Mouse (Mus musculus) kidney, postnatal 36 days (tissue): ENCODE measurements around the gene P2ry14.
A peak's percentile ranks its signal among the peaks of the same experiment; 100 is the strongest.
"Not testable (repeated sequence)": the region's sequence is repeated elsewhere in the genome, so short reads cannot be mapped to it uniquely, and the experiment has no call there.

ENCODE experiments used
- DNase-seq, 2 experiments: peaks; one replicate each; pipeline ENCODE4 v3.0.0; 2021 to 2022; ENCODE audit warnings: mixed read lengths in 2 of 2

Gene P2ry14

DNA sequence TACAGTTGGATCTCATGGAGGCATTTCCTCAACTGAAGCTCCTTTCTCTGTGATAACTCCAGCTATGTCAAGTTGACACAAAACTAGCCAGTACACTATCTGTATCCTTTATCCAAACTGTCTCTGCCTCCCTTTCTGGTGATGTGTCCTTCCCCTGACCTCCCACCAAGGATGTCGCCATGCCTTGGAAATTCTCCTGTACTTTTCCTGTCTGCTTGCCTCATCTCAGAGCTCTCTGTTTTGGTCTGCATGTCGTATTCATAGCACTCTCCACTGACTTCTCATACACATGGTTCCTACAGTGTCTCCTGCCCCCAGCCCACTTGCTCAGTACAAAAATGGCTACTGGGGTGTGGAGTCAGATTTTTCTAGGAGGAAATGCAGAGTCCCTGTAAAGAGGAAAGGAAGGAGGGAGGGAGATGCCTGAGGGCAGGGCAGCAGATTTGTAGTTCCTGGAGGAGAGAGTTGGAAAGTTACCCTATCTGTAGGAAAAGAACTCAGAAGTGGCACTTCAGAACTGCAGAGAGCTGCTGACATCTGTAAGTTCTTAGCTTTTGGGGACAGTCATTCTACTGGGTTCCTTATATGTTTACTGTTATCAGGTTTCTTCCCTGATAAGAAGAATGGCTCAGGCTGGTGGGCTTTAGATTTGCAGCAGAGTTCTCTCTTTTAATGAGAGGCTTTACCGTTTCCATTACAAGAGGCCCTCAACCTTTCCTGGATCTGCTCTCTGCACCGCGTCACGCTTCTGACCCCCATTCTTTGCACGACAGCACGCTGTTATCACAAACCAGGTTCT lies 11.7 kb downstream of the P2ry14 start:
- DNase-seq: no peak

DNA sequence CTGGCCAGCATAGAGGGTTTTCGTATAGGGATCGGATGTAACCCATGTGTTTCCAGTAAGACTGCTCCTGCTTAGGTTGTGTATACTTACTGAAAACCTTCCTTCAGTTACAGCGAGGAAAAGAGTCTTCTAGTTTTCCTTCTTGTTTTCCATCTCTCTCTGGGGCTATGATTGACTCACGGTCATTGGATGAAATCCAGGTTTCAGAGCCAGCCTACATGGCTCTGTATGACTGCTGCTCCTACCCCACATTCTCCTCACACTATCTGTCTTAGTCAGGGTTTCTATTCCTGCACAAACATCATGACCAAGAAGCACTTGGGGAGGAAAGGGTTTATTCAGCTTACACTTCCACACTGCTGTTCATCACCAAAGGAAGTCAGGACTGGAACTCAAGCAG lies 12.5 kb downstream of the P2ry14 start:
- DNase-seq: not testable (repeated sequence)

DNA sequence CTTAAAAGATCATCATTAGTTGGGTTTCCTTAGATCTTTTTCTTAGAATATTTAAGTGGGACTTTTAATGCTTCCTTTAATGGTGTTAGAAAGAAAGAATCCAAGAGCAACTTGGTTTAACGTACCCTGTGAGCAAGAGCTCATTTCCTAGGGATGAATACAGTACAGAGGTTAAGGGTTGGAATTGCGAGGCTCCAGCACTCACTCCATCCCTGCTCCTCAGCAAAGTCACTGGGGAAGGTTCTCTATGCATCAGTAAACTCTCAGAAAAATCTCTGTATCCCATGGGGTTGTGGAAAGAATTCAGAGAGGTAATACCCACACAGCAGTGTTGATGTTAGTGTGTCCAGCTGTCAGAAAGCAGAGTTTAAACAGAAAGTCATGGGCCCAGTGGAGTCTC lies 13.3 kb downstream of the P2ry14 start:
- DNase-seq: no peak

DNA sequence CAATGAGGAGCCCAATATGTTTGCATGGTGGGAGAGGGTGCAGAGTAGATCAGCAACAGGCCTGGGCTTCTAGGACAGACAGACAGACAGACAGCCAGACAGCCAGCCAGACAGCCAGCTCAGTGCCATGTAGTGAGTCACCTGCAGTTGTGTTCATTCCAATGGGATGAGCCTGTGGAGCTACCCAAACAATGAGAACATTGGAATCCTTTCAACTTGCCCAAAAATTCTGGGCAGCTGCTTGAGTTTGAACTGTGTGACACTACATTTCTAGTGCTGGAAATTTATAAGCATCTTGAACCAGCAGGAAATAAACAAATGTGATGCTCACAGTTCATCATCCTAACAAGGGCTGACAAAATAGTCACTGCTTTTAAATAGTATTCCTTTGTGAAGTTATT lies 13.8 kb downstream of the P2ry14 start:
- DNase-seq: no peak

DNA sequence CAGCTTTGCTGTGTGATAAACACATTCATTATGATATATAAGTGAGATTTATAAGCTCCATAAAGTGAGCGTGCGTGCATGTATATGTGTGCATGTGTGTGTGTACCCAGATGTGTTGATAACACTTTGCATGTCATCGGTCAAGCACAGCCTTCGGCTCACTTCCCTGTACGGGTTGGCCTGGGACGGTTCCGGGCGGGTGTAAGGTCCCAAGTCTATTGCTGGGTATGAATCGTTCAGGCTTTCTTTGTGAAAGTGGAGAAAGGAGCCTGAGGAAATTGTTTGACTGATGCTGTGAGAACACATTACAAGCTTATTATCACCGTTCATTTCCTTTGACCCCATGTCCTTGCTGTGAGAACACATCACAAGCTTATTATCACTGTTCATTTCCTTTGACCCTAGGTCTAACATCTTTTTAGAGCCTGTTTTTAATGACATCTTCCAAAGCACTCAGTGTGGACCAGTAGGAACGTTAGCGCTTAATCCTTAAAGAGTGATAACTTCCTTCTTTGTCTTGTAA lies 14.4 kb downstream of the P2ry14 start:
- DNase-seq: no peak

DNA sequence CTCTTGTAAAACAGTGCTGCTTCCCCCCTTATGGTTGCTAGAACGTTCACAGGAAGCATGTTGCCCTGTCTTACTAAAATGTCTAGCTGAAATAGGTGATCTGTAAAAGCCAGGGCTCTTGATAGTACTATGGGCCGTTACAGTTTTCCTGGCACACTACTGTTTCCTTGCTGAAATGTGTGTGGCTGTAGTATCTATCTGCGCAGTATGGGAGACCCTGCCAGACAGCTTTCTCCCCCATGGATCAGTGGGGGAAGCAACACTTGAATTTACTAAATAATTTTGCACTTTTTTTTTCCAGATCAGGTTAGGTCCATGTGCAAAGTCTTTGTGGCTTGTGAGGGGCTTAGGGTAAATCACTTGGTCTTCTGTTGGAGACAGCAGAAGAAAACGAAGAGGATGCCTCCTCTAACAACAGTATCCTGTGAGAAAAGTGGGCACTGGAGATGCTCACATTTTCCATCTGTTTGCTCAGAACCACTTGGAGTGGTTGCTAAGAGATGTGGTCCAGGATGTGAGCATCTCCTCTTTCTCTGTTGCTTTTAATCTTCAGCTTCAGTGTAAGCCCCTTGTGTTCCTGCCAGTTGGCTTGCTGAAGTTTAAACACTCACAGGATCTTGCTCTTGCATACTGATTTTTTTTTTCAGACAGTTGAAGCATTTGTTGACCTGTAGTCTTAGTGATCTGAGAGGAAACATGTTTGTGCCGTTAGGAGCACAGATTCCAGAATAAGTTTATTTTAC lies 17.3 kb downstream of the P2ry14 start:
- no peak for DNase-seq

DNA sequence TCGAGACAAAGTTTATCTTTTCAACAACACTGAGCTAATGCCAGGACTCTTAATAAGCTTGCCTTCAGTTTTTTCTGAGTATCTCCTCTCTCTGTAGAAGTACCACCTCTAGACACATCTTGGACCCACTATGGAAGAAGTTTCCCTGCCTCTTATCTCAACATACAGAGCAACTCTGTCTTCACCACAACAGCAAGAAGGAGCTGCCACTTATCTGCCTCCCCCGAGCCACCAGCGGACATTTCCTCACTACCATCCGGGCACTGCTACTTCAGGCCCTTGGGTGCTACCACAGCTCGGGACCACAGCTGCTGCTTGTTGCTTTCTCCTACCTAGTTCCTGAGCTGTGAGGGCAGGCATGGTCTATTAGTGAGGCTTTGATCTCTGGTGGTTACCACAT lies 20.2 kb downstream of the P2ry14 start:
- DNase-seq: no peak

DNA sequence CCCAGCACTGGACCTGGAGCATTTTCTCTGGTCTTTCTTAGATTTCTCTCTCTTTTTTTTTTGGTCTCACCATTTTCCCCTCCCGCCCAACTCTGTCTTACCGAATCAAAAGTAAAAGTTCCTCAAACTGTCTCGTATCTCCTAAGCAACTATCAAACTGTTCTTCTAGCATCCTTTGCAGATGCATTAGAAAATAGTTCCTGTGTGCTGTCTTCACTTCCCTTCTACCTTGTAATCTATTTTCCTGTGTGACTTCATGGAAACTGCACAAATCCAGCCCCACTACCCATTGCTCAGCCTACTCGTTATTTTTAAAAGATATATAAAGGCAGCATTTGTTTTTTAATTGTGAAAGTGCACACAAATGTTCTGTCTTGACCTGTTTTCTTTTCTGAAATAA lies 21.5 kb downstream of the P2ry14 start:
- no peak for DNase-seq

DNA sequence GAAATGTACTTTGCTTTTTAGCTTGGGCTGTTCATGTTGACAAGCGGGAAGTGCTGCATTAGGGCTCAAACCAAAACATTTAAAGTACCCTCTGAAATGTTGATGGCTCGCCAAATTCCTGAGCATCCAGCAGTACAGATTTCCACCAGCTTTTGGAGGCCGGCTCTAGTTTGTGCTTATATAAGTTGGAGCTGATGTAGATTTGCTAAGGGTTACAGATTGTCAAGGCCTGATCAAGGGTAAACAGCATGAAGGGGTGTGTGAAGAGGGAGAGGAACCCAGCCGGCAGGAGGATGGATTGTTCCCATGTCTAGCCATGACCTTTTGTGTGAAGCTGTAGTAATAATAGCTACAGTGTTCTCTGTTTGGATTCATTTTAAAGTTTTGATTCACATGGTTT lies 22.3 kb downstream of the P2ry14 start:
- DNase-seq: no peak

DNA sequence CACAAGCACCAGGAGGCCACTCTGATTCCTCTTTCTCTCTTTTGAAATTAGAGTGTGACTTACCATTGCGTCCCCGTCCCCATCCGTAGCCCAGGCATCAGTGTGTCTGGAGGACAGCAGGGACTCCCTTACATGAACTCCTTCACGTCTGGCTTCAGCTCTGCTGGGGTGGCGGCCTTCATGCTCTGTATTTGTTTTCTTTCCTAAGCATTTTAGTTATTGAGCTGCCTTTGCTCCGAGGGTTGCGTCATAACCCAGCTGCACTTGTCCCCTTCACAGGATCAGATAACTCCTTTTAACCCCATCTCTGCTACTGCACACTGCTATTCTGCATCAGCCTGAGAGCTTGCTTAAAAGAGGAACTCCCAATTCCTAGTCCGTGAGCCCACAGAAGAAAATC lies 23.0 kb downstream of the P2ry14 start:
- peak; percentile 17 to 21 for DNase-seq

DNA sequence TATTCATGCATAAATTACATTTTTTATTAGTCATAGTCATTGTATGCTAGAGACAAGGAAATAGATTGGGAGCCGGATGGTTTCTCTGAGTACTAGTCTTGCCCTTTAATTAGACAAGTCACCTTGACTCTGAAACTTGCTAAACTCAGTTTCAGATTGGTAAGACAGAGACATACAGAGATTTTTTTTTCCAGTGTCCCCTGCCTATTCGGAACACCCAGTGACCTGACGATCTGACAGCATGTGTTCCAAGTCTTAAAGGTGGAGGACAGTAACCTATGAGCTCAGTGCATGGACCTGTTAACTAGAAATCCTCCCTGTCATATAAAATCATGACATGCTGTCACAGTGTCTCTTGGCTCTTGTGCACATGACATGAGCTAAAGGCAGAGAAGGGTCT lies 23.9 kb downstream of the P2ry14 start:
- DNase-seq: no peak

DNA sequence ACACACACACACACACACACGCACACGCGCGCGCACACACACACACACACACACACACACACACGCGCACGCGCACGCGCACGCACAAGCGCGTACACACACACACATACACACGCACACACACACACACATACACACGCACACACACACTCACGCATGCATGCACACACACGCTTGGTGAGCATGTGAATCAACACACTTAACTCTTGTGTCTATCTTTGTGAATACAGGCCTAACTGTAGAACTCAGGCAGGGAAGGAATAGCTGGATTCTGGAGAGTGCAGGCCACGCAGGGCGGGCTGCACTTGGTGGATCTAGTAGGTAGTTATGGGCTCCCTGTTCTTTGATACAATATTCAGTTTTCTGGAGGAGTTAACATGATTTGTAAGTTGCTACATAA lies 24.7 kb downstream of the P2ry14 start:
- DNase-seq: no peak

DNA sequence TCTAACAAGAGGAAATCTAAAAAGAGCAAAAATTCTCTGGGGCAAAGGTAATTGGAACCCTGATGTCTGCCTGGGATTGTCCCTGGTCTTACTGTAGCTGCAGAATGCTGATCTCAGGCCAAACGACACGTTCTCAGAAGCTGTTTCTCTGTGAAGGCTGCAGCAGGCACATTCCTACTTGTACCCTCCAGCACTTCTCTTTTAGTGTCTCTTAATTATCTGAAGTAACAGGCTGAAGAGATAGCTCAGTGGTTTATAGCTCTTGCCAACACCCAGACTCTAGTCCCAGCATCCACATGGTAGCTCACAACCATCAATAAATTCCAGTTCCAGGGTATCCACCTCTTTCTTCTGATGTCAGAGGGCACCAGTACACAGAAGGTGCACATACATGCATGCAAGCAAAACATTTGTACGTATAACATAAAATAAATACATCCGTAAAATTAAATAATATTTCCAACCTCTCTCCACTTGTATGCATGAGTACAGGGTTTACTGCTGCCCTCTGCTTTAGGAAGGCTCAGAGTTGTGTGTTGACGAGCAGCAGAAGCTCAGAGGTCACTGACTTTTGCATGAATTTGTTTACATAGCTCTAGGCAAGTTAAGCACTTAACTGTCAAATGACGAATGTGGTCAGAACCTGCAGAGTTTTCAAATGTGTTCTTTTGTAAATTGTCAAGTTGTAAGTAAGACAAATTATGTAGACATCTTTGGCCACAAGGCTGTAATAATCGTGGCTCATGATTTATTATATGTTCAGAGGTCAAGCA lies 27.4 kb downstream of the P2ry14 start:
- no peak for DNase-seq

DNA sequence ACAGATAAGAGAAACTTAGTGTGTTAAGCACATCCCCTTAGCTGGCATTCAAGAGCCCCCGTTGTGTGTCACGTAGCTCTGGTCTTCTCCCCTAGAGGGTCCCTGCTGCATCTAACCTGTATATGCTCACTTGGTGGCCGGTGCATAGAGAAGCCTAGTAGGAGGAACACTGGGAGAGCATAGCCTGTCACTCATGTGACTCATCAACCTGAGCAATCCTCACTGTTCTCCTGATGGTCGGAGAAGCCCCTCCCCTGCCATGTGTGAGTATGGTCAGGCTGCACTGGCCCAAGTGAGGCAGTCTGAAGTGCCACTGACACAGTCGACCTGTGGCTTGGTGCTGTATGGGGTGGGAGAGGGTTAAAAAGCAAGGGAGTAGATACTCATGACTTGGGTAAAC lies 28.4 kb downstream of the P2ry14 start:
- no peak for DNase-seq

DNA sequence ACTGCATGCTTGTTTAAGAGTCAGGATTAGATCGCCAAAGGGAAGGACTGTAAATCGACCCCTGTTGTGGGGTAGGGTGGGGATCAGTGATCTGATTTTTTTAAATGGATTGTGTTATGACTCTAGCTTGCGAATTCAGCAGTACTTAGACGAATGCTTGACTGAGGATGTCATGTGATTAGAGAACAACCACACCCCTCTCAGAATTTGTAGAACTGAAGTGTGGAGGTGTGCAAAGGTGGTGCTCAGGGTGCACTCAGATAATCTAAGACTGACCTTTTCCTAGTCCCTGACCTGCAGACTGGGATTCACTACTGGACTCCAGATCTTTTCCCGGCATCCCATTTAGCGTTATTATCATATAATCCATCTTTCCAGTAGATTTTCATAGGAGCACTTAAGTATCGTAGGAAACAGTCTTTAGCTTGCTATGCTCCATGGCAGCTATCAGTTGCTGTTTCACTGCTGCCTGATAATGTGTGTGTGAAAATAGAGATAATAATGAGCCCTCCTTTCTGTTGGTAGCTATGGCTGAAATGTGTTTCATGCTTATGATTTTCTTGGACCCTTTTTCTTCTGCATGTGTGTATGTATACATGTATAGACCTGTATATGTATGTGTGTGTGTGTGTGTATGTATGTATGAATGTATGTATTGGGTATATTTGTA lies 31.5 kb downstream of the P2ry14 start:
- DNase-seq: no peak

DNA sequence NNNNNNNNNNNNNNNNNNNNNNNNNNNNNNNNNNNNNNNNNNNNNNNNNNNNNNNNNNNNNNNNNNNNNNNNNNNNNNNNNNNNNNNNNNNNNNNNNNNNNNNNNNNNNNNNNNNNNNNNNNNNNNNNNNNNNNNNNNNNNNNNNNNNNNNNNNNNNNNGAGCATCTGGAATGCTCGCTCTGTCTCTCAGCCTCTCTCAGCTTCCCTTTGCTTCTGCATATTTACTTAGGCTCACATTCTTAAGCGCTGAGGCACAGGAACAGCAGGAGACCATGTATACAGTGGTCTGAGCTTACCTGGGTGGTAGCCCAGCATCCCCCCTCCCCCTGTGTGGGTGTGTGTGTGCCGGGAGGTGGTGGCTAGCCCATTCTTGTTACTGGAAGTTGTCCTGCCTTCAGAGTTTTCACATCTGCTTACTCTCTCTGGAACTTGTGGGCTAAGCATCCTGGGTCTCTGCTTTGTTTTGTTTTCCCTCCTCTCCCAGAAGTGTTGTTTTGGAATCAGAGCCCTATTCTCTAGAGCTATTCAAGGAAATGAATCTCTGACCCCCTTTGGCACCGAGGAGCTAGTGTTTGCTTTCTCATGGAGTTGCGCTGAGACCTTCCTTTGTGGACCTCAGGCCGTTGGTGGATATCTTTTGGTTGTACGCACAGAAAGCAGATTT lies 32.2 kb downstream of the P2ry14 start:
- DNase-seq: no peak

DNA sequence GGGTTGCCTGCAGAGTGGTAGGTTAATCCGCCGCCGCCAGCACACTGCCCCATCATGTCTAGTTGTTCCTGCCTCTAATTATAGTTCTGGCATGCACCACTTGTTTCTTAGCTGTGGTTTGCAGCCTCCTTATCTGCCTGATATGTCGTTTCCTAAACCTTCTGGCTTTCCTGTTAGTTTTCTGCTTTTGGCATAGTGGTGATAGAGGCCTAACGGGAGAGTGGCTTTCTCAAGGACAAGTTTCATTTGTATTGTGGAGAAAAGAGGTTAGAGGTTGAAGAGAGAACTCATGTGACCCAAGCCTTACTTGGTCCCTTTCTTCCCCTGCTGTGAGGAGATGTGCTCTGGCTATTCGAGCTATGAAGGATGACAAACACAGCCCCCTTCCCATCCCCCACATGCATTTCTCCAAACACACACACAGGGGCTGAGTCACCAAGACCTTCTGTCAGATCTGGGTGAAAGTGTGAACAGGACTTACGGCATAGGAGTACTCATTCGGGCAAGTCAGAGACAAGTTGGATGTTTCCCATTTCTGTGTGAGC lies 39.4 kb downstream of the P2ry14 start:
- no peak for DNase-seq

DNA sequence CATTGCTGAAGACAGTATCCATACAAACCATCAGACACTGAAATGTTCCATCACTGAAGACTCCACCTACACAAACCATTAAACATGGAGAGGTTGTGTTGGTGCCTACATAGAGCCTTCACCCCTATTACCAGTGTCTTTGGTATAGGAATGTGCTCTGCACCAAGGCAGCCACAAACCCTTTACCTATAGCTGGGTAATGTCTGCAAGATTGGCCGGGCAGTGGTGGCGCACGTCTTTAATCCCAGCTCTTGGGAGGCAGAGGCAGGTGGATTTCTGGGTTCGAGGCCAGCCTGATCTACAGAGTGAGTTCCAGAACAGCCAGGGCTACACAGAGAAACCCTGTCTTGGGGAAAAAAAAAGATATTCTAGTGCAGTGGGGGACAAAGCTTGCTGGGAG lies 40.1 kb downstream of the P2ry14 start:
- DNase-seq: not testable (repeated sequence)

DNA sequence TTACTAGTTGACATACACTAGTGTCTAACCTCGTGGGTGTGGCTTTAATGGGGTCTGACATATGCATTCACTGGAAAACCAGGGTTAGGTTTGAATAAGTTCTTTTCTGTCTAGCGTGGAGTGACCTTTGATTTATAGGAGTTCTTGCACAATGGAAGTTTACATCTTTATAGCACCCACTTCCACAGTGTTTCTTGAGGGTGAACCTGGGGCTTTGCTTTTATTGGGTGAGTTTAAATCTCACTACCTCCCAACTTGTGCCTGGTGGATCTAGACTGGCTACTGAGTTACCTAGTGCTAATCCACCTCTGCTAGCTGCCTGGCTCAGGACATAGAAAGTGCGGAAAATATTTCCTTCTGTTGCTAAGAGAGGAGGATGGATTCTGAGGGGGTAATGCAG lies 41.5 kb downstream of the P2ry14 start:
- no peak for DNase-seq

DNA sequence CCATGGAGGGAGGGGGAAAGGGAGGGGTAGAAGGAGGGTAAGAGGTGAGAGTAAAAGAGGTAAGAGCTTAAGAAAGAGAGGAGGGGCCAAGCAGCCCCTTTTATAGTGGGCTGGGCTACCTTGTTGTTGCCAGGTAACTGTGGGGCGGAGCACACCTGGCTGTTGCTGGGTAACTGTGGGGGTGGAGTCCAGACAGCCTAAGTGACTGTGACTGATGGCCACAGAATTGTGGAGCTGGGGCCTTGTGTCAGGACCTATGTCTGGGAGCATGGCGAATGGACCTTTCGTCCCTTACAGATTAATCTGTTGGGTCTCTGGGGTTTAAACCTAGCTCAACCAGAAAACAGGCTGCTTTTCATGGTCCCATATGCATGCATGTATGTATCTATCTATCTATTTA lies 43.6 kb downstream of the P2ry14 start:
- not testable (repeated sequence) for DNase-seq

DNA sequence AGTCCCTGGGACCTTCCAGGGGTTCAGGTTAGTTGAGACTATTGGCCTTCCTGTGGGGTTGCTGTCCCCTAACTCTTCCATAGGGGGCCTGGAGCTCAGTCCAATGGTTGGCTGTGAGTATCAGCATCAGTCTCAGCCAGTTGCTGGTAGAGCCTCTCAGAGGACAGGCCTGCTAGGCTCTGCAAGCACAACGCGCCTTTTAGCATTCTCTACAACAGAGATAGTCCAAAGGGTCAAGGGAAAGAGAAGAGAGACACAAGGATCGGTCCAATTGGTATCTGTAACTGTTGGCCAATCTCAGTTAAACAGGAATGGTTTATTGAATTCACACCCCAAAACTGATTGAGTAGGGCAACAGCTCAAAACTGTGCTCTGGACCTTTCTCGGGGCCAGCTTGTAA lies 46.0 kb downstream of the P2ry14 start:
- no peak for DNase-seq

DNA sequence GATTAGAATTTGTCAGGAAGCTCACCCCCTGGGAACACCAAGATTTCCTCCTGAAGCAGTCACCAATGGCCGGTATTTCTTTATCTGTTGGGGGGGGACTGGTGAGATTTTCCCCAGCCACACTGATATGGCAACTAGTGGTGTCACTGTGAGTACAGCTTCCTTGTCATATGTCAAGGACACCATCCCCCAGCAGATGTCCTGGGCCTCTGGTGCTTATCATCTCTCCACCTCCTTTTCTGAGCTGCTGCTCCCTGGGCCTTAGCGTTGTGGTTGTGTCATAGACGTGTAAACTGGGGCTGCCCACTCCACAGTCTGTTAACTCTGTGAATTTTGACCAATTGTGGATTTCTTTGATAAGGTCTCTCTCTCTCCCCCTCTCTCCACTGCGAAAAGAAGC lies 49.0 kb downstream of the P2ry14 start:
- no peak for DNase-seq
